Mouse (Mus musculus) heart, embryonic 12.5 days (tissue): ENCODE measurements around the gene Wapl. TPM values are rescaled to one million over a fixed set of nuclear protein-coding genes. Genes with fewer than 3 reads are reported as not detected.

Experiments
- ATAC-seq: fragments of 200-750 bp; cut with Nextera tagmentation; 2 replicates; pipeline ENCODE4 v1.8.0; 2017; ENCODE audit warnings: moderate TSS enrichment, moderate library complexity; ENCODE audit not compliant: insufficient number of reproducible peaks, low FRiP score
- H3K27ac ChIP-seq: fragments of 300-500 bp; sonication (generic); 2 replicates; pipeline ENCODE4 v1.5.1; 2016; ENCODE audit warnings: mild to moderate bottlenecking, moderate library complexity; ENCODE audit not compliant: poor library complexity, severe bottlenecking
- H3K27me3 ChIP-seq: fragments of 300-500 bp; sonication (generic); replicated peaks from 2 replicates; pipeline ENCODE4 v1.6.1; 2016; ENCODE audit warnings: mild to moderate bottlenecking, moderate library complexity
- H3K36me3 ChIP-seq: fragments of 300-500 bp; sonication (generic); 2 replicates; pipeline ENCODE4 v1.6.1; 2016; ENCODE audit warnings: mild to moderate bottlenecking, moderate library complexity
- H3K4me1 ChIP-seq: fragments of 300-500 bp; sonication (generic); replicated peaks from 2 replicates; pipeline ENCODE4 v1.6.1; 2016; ENCODE audit warnings: mild to moderate bottlenecking
- H3K4me2 ChIP-seq: fragments of 300-500 bp; sonication (generic); 2 replicates; pipeline ENCODE4 v1.6.1; 2016; ENCODE audit warnings: mild to moderate bottlenecking, moderate library complexity
- H3K4me3 ChIP-seq: fragments of 300-500 bp; sonication (generic); 2 replicates; pipeline ENCODE4 v1.5.1; 2016; ENCODE audit warnings: mild to moderate bottlenecking
- H3K9ac ChIP-seq: fragments of 300-500 bp; sonication (generic); 2 replicates; pipeline ENCODE4 v1.6.1; 2016; ENCODE audit warnings: mild to moderate bottlenecking, moderate library complexity
- H3K9me3 ChIP-seq: fragments of 300-500 bp; sonication (generic); replicated peaks from 2 replicates; pipeline ENCODE4 v1.6.1; 2016; ENCODE audit warnings: mild to moderate bottlenecking, moderate library complexity
- WGBS: fragments of 180-500 bp; shearing (Covaris S2); methylation state at CpG from one replicate; pipeline ENCODE4 v1.1.7; 2016; 5-methylcytosine and 5-hydroxymethylcytosine counted together
- polyA plus RNA-seq: library from polyadenylated mRNA; unstranded; fragments of >200 nt; fragmentation: Nextera tagmentation; extraction: Ambion mirVana; gene quantifications from 2 replicates; pipeline ENCODE4 v1.2.1, GENCODE M21; 2016

The Wapl gene
- polyA plus RNA-seq, 1 experiment from 2014 or later = 24.0 TPM

DNA sequence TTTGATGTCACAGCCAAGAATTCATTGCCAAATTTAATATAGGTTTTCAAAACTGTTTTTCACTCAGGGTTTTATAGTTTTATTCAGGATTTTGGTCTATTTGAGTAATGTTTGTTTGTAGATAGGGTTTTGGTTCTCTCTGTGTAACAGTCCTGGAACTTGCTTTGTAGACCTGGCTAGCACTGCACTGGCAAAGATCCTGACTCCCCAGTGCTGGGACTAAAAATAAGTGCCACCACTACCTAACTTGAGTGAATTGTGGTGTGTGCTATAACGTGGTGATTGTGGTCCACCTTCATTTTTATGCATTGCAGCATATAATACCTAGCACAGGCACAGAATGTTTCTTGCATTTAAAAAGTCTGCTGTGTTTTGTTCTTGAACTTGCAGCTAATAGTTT lies 23.6 kb downstream of the Wapl start:
- Histone ChIP-seq H3K9me3 (no peaks in the 10 kb centered on the region), H3K36me3 (peaks cover 31% of the 10 kb centered on the region), H3K4me2 (no peak overlapping the region), H3K27me3 (no peaks in the 10 kb centered on the region), H3K4me3 (no peak overlapping the region), H3K27ac (no peak overlapping the region), H3K4me1 (no peaks in the 10 kb centered on the region), H3K9ac (no peak overlapping the region)
- ATAC-seq = no peak
- WGBS = 78% methylated on average over 1 of the region's 1 CpGs

- Histone ChIP-seq H3K36me3 (peaks cover 25% of the 10 kb centered on the region), H3K9ac (no peak overlapping the region), H3K4me2 (no peak overlapping the region), H3K27me3 (no peaks in the 10 kb centered on the region), H3K4me1 (no peaks in the 10 kb centered on the region), H3K27ac (no peak overlapping the region), H3K4me3 (no peak overlapping the region), H3K9me3 (no peaks in the 10 kb centered on the region)
- no peak for ATAC-seq
- 79% methylated on average over 2 of the region's 2 CpGs for WGBS
These were observed 36.5 kb downstream of the Wapl start for GRCm38 (mm10) chr14:34710209-34710608.

GRCm38 (mm10) chr14:34712027-34712426 lies 38.3 kb downstream of the Wapl start:
- no peak overlapping the region for H3K27ac ChIP-seq
- no peak overlapping the region for H3K4me2 ChIP-seq
- H3K9ac ChIP-seq = no peak overlapping the region
- H3K4me1 ChIP-seq = no peaks in the 10 kb centered on the region
- peaks cover 25% of the 10 kb centered on the region for H3K36me3 ChIP-seq
- H3K4me3 ChIP-seq = no peak overlapping the region
- H3K9me3 ChIP-seq = no peaks in the 10 kb centered on the region
- 91% methylated on average over 3 of the region's 3 CpGs for WGBS
- no peak for ATAC-seq
- H3K27me3 ChIP-seq = no peaks in the 10 kb centered on the region

DNA sequence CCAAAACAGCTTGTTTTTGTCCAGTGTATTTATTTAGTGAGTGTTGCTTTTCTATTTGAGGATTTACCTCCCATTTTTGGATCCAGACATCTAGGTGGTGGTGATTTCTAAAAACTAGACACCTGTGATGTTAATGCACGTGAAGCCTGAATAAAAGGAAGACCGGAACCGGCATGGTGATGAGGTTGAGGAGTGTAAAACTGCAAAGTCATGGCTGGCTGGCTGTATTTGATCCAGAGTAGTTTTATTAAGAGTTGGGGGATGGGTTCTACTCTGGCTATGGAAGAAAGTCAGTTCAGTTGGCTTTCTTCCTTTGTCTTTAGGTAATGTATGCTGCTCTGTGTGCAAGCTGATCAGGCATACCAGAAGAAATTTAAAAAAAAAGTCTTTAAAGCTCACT lies 39.1 kb downstream of the Wapl start:
- no peak overlapping the region for H3K4me3 ChIP-seq
- no peaks in the 10 kb centered on the region for H3K4me1 ChIP-seq
- peaks cover 28% of the 10 kb centered on the region for H3K36me3 ChIP-seq
- H3K27me3 ChIP-seq = no peaks in the 10 kb centered on the region
- H3K9ac ChIP-seq = no peak overlapping the region
- ATAC-seq = no peak
- H3K9me3 ChIP-seq = no peaks in the 10 kb centered on the region
- H3K4me2 ChIP-seq = no peak overlapping the region
- 85% methylated on average over 3 of the region's 3 CpGs for WGBS
- no peak overlapping the region for H3K27ac ChIP-seq

- H3K27ac ChIP-seq = no peak overlapping the region
- 0 out of 2 replicates have a peak, but pooled peaks cover 3% of the 10 kb centered on the region for H3K4me1 ChIP-seq
- H3K9ac ChIP-seq = no peak overlapping the region
- ATAC-seq = no peak
- no peak overlapping the region for H3K4me2 ChIP-seq
- peaks cover 22% of the 10 kb centered on the region for H3K36me3 ChIP-seq
- no peaks in the 10 kb centered on the region for H3K9me3 ChIP-seq
- H3K4me3 ChIP-seq = no peak overlapping the region
- H3K27me3 ChIP-seq = no peaks in the 10 kb centered on the region
- 68% methylated on average over 3 of the region's 3 CpGs for WGBS
These were observed 44.4 kb downstream of the Wapl start for GRCm38 (mm10) chr14:34718150-34718549.

DNA sequence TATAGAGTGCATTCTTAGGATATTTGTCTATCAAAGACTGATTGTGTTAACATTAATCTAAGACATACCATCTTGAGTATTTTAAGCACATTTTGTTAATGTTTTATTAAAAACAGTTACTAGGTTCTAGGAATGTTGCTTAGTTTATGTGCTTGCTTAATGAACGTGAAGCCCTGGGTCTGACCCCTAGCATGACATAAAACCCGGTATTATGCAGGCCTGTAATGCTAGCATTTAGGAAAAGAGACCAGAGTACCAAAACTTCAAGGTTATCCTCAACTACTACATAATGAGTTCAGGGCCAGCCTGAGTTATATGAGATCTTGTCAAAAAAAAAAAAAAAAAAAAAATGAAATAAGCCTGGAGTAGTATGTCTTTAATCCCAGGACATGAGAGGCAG lies 54.0 kb downstream of the Wapl start:
- Histone ChIP-seq H3K4me3 (no peak overlapping the region), H3K4me1 (0 out of 2 replicates have a peak, but pooled peaks cover 1% of the 10 kb centered on the region), H3K4me2 (no peak overlapping the region), H3K36me3 (peaks cover 29% of the 10 kb centered on the region), H3K27me3 (no peaks in the 10 kb centered on the region), H3K27ac (no peak overlapping the region), H3K9ac (no peak overlapping the region), H3K9me3 (no peaks in the 10 kb centered on the region)
- 89% methylated on average over 2 of the region's 2 CpGs for WGBS
- ATAC-seq = no peak

DNA sequence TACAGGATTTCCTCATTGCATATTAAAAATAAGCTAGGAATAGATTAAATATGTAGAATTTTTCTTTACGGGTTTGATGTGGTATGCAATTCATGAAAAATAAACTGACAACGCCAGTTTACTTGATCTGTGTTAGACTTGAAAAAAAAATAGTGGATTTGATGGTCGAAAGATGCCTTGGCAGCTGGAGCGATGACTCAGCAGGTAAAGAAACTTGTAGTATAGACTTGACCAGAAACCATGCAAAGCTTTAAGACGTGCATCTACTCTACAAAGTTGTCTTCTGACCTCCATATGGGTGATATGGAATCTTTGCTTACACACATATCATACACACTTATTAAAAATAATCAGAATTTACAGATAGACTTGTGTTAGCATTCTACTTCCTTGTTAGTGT lies 61.7 kb downstream of the Wapl start:
- Histone ChIP-seq H3K9ac (no peak overlapping the region), H3K9me3 (no peaks in the 10 kb centered on the region), H3K4me2 (no peak overlapping the region), H3K4me1 (no peaks in the 10 kb centered on the region), H3K27me3 (no peaks in the 10 kb centered on the region), H3K27ac (no peak overlapping the region), H3K36me3 (peaks cover 27% of the 10 kb centered on the region), H3K4me3 (no peak overlapping the region)
- WGBS = 89% methylated on average over 5 of the region's 5 CpGs
- ATAC-seq = no peak

GRCm38 (mm10) chr14:34745401-34745800 lies 71.7 kb downstream of the Wapl start:
- Histone ChIP-seq H3K36me3 (peaks cover 46% of the 10 kb centered on the region), H3K4me3 (no peak overlapping the region), H3K27me3 (no peaks in the 10 kb centered on the region), H3K9me3 (no peaks in the 10 kb centered on the region), H3K4me2 (no peak overlapping the region), H3K4me1 (no peaks in the 10 kb centered on the region), H3K9ac (no peak overlapping the region), H3K27ac (no peak overlapping the region)
- WGBS = 94% methylated on average over 1 of the region's 1 CpGs
- no peak for ATAC-seq

DNA sequence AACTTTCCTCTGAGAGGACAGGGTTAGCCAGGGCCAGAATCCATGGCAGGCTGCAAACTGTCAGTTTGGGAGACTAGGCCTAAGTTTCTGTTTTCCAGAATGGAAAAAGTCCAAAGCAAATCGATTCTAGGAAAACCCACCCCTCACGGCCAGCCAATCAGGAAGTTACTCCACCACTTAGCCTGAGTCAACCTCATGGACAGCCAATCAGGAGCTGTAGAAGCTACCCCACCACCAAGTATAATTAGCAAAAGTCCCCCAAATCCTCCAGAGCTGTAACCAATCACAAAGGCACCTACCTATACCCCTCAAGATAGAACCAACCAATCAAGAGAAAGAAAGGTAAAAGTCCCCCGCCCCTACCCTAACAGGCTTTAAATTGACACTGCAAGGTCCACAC lies 82.0 kb downstream of the Wapl start:
- no peak overlapping the region for H3K4me2 ChIP-seq
- no peak overlapping the region for H3K27ac ChIP-seq
- ATAC-seq = no peak
- WGBS = 70% methylated on average over 3 of the region's 3 CpGs
- no peak overlapping the region for H3K4me3 ChIP-seq
- no peaks in the 10 kb centered on the region for H3K27me3 ChIP-seq
- H3K36me3 ChIP-seq = peaks cover 5% of the 10 kb centered on the region; the same call in 1 of the 2 replicates
- peaks cover 7% of the 10 kb centered on the region for H3K4me1 ChIP-seq
- H3K9ac ChIP-seq = no peak overlapping the region
- H3K9me3 ChIP-seq = no peaks in the 10 kb centered on the region

DNA sequence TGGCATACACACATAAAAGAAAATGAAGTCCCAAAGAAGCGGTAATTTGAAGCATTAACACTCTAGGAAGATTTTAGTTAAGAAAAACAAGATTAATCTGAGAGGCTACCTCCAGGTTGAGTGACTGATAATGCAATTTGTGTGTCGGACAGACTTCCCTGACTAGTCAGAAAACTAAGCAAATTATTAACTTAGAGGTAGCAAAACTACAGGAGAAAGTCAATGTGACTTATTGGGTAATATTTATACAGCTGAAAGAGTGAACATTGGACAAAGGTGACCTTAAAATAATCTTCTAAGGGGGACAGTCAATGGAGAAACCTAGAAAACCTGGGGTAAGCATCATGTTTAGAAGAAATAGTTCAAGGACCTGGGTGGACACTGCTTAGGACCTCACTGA lies 86.2 kb downstream of the Wapl start:
- WGBS = 56% methylated on average over 2 of the region's 2 CpGs
- no peak overlapping the region for H3K9ac ChIP-seq
- H3K4me2 ChIP-seq = no peak overlapping the region
- no peak overlapping the region for H3K27ac ChIP-seq
- no peaks in the 10 kb centered on the region for H3K27me3 ChIP-seq
- H3K36me3 ChIP-seq = no peaks in the 10 kb centered on the region
- H3K9me3 ChIP-seq = no peaks in the 10 kb centered on the region
- H3K4me3 ChIP-seq = no peak overlapping the region
- no peak for ATAC-seq
- H3K4me1 ChIP-seq = peaks cover 13% of the 10 kb centered on the region

DNA sequence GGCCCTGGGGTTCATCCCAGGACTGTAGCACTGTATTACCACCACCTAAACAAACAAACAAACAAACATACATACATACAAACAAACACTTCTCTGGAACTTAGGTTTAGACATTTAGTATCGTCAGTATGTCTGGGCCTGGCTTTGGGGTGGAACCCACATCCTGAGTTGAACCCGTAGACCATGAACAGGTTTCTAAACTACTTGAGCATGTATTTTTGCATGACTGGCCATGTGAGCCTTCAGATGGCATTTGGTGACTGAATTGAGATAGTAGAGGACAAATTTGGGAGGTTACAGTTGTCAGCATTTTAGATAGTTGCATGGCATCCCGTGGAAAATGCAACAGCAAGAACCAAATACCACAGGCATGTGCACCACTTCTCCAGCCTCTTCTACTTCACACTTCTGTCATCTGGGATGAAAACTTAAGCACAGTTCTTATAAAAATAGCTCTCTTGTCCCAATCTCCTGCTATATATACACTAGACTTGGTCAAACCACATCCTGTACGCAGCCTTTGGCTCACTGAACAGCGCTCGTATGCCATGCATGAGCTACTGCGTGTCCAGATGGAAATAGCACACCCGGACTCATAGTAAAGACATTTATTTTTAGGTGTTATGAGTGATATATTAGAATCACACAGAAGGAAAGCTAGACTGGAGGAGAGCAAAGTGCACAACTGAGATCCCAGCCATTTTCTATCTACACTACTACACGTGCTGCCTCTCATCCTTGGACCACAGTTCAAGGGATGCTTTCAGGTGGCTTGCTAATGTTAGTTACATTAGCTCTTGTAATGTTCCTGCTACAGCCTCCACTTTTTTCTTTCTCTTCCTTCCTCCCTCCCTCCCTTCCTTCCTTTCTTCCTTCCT lies 87.6 kb downstream of the Wapl start:
- peaks cover 13% of the 10 kb centered on the region for H3K4me1 ChIP-seq
- 89% methylated on average over 9 of the region's 9 CpGs for WGBS
- H3K27me3 ChIP-seq = no peaks in the 10 kb centered on the region
- H3K36me3 ChIP-seq = no peaks in the 10 kb centered on the region
- H3K9ac ChIP-seq = no peak overlapping the region
- H3K27ac ChIP-seq = no peak overlapping the region
- H3K9me3 ChIP-seq = no peaks in the 10 kb centered on the region
- ATAC-seq = no peak
- no peak overlapping the region for H3K4me2 ChIP-seq
- no peak overlapping the region for H3K4me3 ChIP-seq

- Histone ChIP-seq H3K4me1 (peaks cover 13% of the 10 kb centered on the region), H3K9ac (no peak overlapping the region), H3K27ac (no peak overlapping the region), H3K9me3 (no peaks in the 10 kb centered on the region), H3K4me3 (no peak overlapping the region), H3K4me2 (no peak overlapping the region), H3K36me3 (no peaks in the 10 kb centered on the region), H3K27me3 (no peaks in the 10 kb centered on the region)
- WGBS = 67% methylated on average over 10 of the region's 10 CpGs
- no peak for ATAC-seq
These were observed 89.0 kb downstream of the Wapl start for GRCm38 (mm10) chr14:34762682-34763081.
